Mouse (Mus musculus) heart, postnatal 14 days (tissue): Measurements from ENCODE around the gene Osbpl3. TPM values are rescaled to one million over a fixed set of nuclear protein-coding genes. Genes with fewer than 3 reads are reported as not detected.

Experiments used
- DNase-seq, 2 experiments: peaks; one replicate each; pipeline ENCODE4 v3.0.0; 2021 to 2022
- intact Hi-C: fragments of 180-260 bp; cut with DNase I; formaldehyde crosslinking; loops from one replicate; pipeline ENCODE4 v1.15.1; 2025
- total RNA-seq, 2 experiments: library from RNA; stranded (reverse); gene quantifications; 2 replicates each; pipeline ENCODE4 v1.2.3; 2021

Osbpl3 gene
- total RNA-seq, 2 experiments from 2014 or later, result 27.5 to 36.0 TPM

- no peak for DNase-seq
- intact Hi-C loops, result no loop called here
Observed at GRCm38 (mm10) chr6:50244126-50244525, 211.9 kb downstream of the Osbpl3 start.

Other genes starting within 250 kb of the Osbpl3 start
- under 1 TPM; 0.31 to 0.44 TPM for gene Gsdme, start 192.3 kb downstream of the Osbpl3 start, total RNA-seq
- 100 to 1,000 TPM; 176 to 179 TPM for gene Cycs, start 110.3 kb upstream of the Osbpl3 start, total RNA-seq
- gene 4921507P07Rik, start 140.4 kb upstream of the Osbpl3 start, total RNA-seq, result under 1 TPM; 0.33 to 0.39 TPM
- gene Npvf, start 198.2 kb upstream of the Osbpl3 start, total RNA-seq, result not detected